Mouse (Mus musculus) MEL (cell line): ENCODE data around the gene Hspa2. TPM values are rescaled to one million over a fixed set of nuclear protein-coding genes. Genes with fewer than 3 reads are reported as not detected.

ENCODE experiments used
- DNase-seq: peaks from one replicate; pipeline ENCODE4 v3.0.0; 2011; ENCODE audit warnings: low read depth, low spot score
- H3K27ac ChIP-seq: 2 replicates; pipeline ENCODE4 v1.5.1; 2012; ENCODE audit warnings: low read depth, mild to moderate bottlenecking, control low read depth, low read length, moderate library complexity; ENCODE audit not compliant: control insufficient read depth
- H3K27me3 ChIP-seq, 2 experiments: fragments of 150-350 bp in 1 of 2; sonication (generic) in 1 of 2; 2 replicates each; pipeline ENCODE4 v1.6.1; 2012; ENCODE audit warnings: low read length in 2 of 2, mild to moderate bottlenecking in 2 of 2, improper control_type of control experiment in 1 of 2, moderate library complexity in 1 of 2; ENCODE audit not compliant: insufficient read depth in 2 of 2, control insufficient read depth in 1 of 2
- H3K36me3 ChIP-seq, 2 experiments: 2 replicates each; pipeline ENCODE4 v1.6.1; 2012 to 2014; ENCODE audit warnings: low read length in 2 of 2, improper control_type of control experiment in 1 of 2, inconsistent platforms in 1 of 2, mild to moderate bottlenecking in 1 of 2; ENCODE audit not compliant: insufficient read depth in 2 of 2, control insufficient read depth in 1 of 2
- H3K4me1 ChIP-seq, 2 experiments: fragments of 150-350 bp in 1 of 2; sonication (generic) in 1 of 2; 2 replicates each; pipeline ENCODE4 v1.6.1; 2012; ENCODE audit warnings: low read length in 2 of 2, improper control_type of control experiment in 1 of 2, mild to moderate bottlenecking in 1 of 2; ENCODE audit not compliant: insufficient read depth in 2 of 2, control insufficient read depth in 1 of 2
- H3K4me3 ChIP-seq, 2 experiments: fragments of 150-350 bp in 1 of 2; sonication (generic) in 1 of 2; 2 replicates each; pipeline ENCODE4 v1.5.1; 2012; ENCODE audit warnings: low read depth in 2 of 2, low read length in 2 of 2, mild to moderate bottlenecking in 2 of 2, moderate library complexity in 2 of 2, control low read depth in 1 of 2, improper control_type of control experiment in 1 of 2; ENCODE audit not compliant: control insufficient read depth in 1 of 2, insufficient read depth in 1 of 2
- H3K79me2 ChIP-seq: 2 replicates; pipeline ENCODE4 v1.6.1; 2012; ENCODE audit warnings: mild to moderate bottlenecking, low read length, moderate library complexity; ENCODE audit not compliant: control insufficient read depth, poor library complexity, insufficient read depth
- H3K9ac ChIP-seq: 2 replicates; pipeline ENCODE4 v1.6.1; 2012; ENCODE audit warnings: low read depth, mild to moderate bottlenecking, control low read depth, low read length, moderate library complexity; ENCODE audit not compliant: control insufficient read depth, poor library complexity, severe bottlenecking
- H3K9me3 ChIP-seq: fragments of 150-350 bp; sonication (generic); replicated peaks from 2 replicates; pipeline ENCODE4 v1.6.1; 2012; ENCODE audit warnings: mild to moderate bottlenecking, low read length, improper control_type of control experiment, moderate library complexity; ENCODE audit not compliant: insufficient read depth
- BHLHE40 ChIP-seq: IDR thresholded peaks from 2 replicates; pipeline ENCODE4 v1.6.1; 2012; ENCODE audit warnings: low read depth, mild to moderate bottlenecking, inconsistent platforms, low read length, improper control_type of control experiment, borderline replicate concordance
- CHD1 ChIP-seq: IDR thresholded peaks from 2 replicates; pipeline ENCODE4 v1.6.1; 2012; ENCODE audit warnings: low read depth, mild to moderate bottlenecking, inconsistent platforms, low read length, improper control_type of control experiment
- CTCF ChIP-seq, 3 experiments: IDR thresholded peaks in 2 of 3; conservative IDR thresholded peaks in 1 of 3; 2 replicates each; pipeline ENCODE4 v1.5.1; 2011 to 2012; ENCODE audit warnings: low read length in 3 of 3, low read depth in 2 of 3, mild to moderate bottlenecking in 2 of 3, improper control_type of control experiment in 1 of 3, inconsistent platforms in 1 of 3, mixed read lengths in 1 of 3, moderate library complexity in 1 of 3; ENCODE audit not compliant: control insufficient read depth in 1 of 3, insufficient read depth in 1 of 3, poor library complexity in 1 of 3, severe bottlenecking in 1 of 3
- E2F4 ChIP-seq: IDR thresholded peaks from 2 replicates; pipeline ENCODE4 v1.6.1; 2011; ENCODE audit warnings: low read depth, low read length, improper control_type of control experiment, borderline replicate concordance
- ELF1 ChIP-seq: IDR thresholded peaks from 2 replicates; pipeline ENCODE4 v1.6.1; 2014; ENCODE audit warnings: low read depth, mild to moderate bottlenecking, inconsistent platforms, low read length, improper control_type of control experiment, moderate library complexity
- EP300 ChIP-seq, 2 experiments: IDR thresholded peaks; 2 replicates each; pipeline ENCODE4 v1.6.1; 2011; ENCODE audit warnings: improper control_type of control experiment in 2 of 2, low read length in 2 of 2, low read depth in 1 of 2, mild to moderate bottlenecking in 1 of 2
- ETS1 ChIP-seq: IDR thresholded peaks from 2 replicates; pipeline ENCODE4 v1.6.1; 2012; ENCODE audit warnings: low read depth, mild to moderate bottlenecking, inconsistent platforms, low read length, improper control_type of control experiment, moderate library complexity
- GATA1 ChIP-seq: IDR thresholded peaks from 2 replicates; pipeline ENCODE4 v1.6.1; 2011; ENCODE audit warnings: low read depth, low read length, improper control_type of control experiment
- HCFC1 ChIP-seq: IDR thresholded peaks from 2 replicates; pipeline ENCODE4 v1.6.1; 2012; ENCODE audit warnings: low read depth, mild to moderate bottlenecking, inconsistent platforms, low read length, improper control_type of control experiment, moderate library complexity
- JUND ChIP-seq: IDR thresholded peaks from 2 replicates; pipeline ENCODE4 v1.6.1; 2011; ENCODE audit warnings: low read depth, mild to moderate bottlenecking, improper control_type of control experiment, low read length
- KAT2A ChIP-seq: conservative IDR thresholded peaks from 2 replicates; pipeline ENCODE4 v1.6.1; 2012; ENCODE audit warnings: low read depth, low read length, improper control_type of control experiment, inconsistent platforms
- MAFK ChIP-seq: IDR thresholded peaks from 2 replicates; pipeline ENCODE4 v1.6.1; 2011; ENCODE audit warnings: low read depth, mild to moderate bottlenecking, low read length, improper control_type of control experiment, borderline replicate concordance
- MAZ ChIP-seq: IDR thresholded peaks from 2 replicates; pipeline ENCODE4 v1.6.1; 2012; ENCODE audit warnings: low read depth, mild to moderate bottlenecking, inconsistent platforms, low read length, improper control_type of control experiment
- MXI1 ChIP-seq: IDR thresholded peaks from 2 replicates; pipeline ENCODE4 v1.6.1; 2011; ENCODE audit warnings: mild to moderate bottlenecking, low read depth, low read length, improper control_type of control experiment
- MYB ChIP-seq: IDR thresholded peaks from 2 replicates; pipeline ENCODE4 v1.6.1; 2011; ENCODE audit warnings: mild to moderate bottlenecking, low read depth, low read length, improper control_type of control experiment
- MYC ChIP-seq: IDR thresholded peaks from 2 replicates; pipeline ENCODE4 v1.6.1; 2011; ENCODE audit warnings: low read depth, mild to moderate bottlenecking, low read length, improper control_type of control experiment, moderate library complexity
- NELFE ChIP-seq: IDR thresholded peaks from 2 replicates; pipeline ENCODE4 v1.6.1; 2011; ENCODE audit warnings: low read depth, low read length, improper control_type of control experiment
- POLR2A ChIP-seq, 2 experiments: IDR thresholded peaks; 2 replicates each; pipeline ENCODE4 v1.6.1; 2011 to 2012; ENCODE audit warnings: low read length in 2 of 2, mild to moderate bottlenecking in 2 of 2, control low read depth in 1 of 2, improper control_type of control experiment in 1 of 2, low read depth in 1 of 2, moderate library complexity in 1 of 2; ENCODE audit not compliant: control insufficient read depth in 1 of 2, insufficient read depth in 1 of 2, poor library complexity in 1 of 2
- SIN3A ChIP-seq: IDR thresholded peaks from 2 replicates; pipeline ENCODE4 v1.6.1; 2012; ENCODE audit warnings: low read length, improper control_type of control experiment, inconsistent platforms
- SMC3 ChIP-seq: IDR thresholded peaks from 2 replicates; pipeline ENCODE4 v1.6.1; 2011; ENCODE audit warnings: low read depth, low read length, improper control_type of control experiment
- TBP ChIP-seq: IDR thresholded peaks from 2 replicates; pipeline ENCODE4 v1.8.0; 2011; ENCODE audit warnings: low read depth, low read length, improper control_type of control experiment
- TCF12 ChIP-seq: IDR thresholded peaks from 2 replicates; pipeline ENCODE4 v1.6.1; 2014; ENCODE audit warnings: low read depth, mild to moderate bottlenecking, inconsistent platforms, low read length, improper control_type of control experiment, moderate library complexity
- USF1 ChIP-seq: IDR thresholded peaks from 2 replicates; pipeline ENCODE4 v1.6.1; 2014; ENCODE audit warnings: low read depth, mild to moderate bottlenecking, inconsistent platforms, low read length, improper control_type of control experiment, moderate library complexity
- ZC3H11A ChIP-seq: IDR thresholded peaks from 2 replicates; pipeline ENCODE4 v1.6.1; 2012; ENCODE audit warnings: low read depth, mild to moderate bottlenecking, inconsistent platforms, low read length, improper control_type of control experiment
- ZKSCAN1 ChIP-seq: IDR thresholded peaks from 2 replicates; pipeline ENCODE4 v1.6.1; 2012; ENCODE audit warnings: low read depth, mild to moderate bottlenecking, inconsistent platforms, low read length, improper control_type of control experiment, moderate library complexity
- polyA plus RNA-seq, 2 experiments: library from polyadenylated mRNA; stranded (reverse) in 1 of 2; unstranded in 1 of 2; fragments of >175 nt in 1 of 2; fragments of >200 nt in 1 of 2; gene quantifications; 2 replicates each; pipeline versions ENCODE4 v1.2.1 to v1.2.4; 2012; ENCODE audit warnings: low replicate concordance in 2 of 2, low read depth in 1 of 2; ENCODE audit not compliant: insufficient read length in 2 of 2, insufficient read depth in 1 of 2, missing spikeins in 1 of 2
- total RNA-seq: library from RNA; depleted of rRNA; stranded (reverse); fragments of 300-350 nt; gene quantifications from 2 replicates; pipeline ENCODE4 v1.2.3, GENCODE M21; 2012

Gene Hspa2
- total and polyA plus RNA-seq, 3 experiments = 6.6 to 9.3 TPM; not detected in 1

DNA sequence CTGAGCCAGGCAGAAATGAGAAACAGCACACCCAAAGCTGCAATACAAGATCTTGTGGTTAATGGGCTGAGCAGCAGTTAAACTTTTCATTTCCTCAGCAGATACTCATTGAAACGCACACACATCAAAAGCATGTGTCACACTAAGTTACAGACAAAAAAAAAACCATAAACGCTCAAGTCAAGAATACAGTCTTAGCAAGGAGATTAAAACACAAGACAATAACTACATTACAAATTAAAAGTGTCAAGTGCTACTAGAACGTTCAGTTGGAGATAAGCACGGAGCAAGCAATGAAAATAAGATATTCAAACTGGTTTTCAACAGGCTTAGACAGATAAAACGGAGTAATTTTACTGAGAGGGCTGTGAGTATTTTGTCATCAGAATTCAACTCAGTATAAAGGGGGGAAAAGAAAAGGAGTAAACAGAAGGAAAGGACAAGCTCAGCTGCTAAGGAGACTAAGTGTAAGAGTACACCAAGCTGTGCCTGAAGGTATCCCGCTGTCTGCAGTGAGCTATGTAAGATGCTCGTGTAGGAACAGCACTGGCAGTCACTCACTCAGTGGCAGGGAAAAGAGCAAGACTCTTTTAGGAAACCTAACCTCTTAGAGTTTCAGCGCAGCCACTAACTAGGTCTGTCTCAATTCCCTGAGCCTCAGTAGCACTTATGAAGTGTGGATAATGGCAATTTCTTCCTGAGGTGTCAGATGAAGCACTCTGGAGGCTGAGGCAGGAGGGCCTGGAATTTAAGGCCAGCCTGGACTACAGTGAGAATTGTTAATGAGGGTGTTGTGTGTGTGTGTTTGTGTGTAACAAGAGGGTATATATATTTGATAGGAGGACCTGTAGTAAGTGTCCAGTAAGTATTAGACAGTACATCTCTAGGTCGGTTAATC is 42.3 kb upstream of the Hspa2 start (continued):
- TF ChIP-seq TCF12 (peak; percentile 93), MAZ (no peak), KAT2A (no peak), HCFC1 (no peak), SMC3 (no peak), ETS1 (peak; percentile 94), JUND (no peak), CTCF (IDR thresholded peaks at IDR 0.05 in 2 of 3, conservative IDR thresholded peaks at IDR 0.05 in 1 of 3; ENCODE audit: control insufficient read depth in 1 of 3, insufficient read depth in 1 of 3, low read depth in 2 of 3, low read length in 3 of 3, poor library complexity in 1 of 3, severe bottlenecking in 1 of 3) (no peak), MXI1 (peak; percentile 87), E2F4 (no peak), BHLHE40 (no peak), MYB (peak; percentile 97), NELFE (peak; percentile 54), EP300 (IDR thresholded peaks at IDR 0.05; ENCODE audit: low read depth in 1 of 2, low read length in 2 of 2) (peak; percentile 95 to 98), ZC3H11A (no peak), MYC (peak; percentile 82), GATA1 (peak; percentile 99), SIN3A (peak; percentile 97), USF1 (no peak), TBP (peak; percentile 97)

- Histone ChIP-seq H3K27me3 (no peaks in the 10 kb centered on the region), H3K9me3 (no peaks in the 10 kb centered on the region), H3K4me1 (peaks cover 33 to 38% of the 10 kb centered on the region in 2 experiments), H3K4me3 (peak overlapping the region; percentile 1 to 50), H3K79me2 (peaks cover 24% of the 10 kb centered on the region), H3K27ac (peak overlapping the region; percentile 98), H3K36me3 (peaks cover 0 to 50% of the 10 kb centered on the region in 2 experiments; a peak in 2 of 4 replicates), H3K9ac (peak overlapping the region; percentile 85)
- DNase-seq = peak; percentile 82
- peak; percentile 5 to 36; a peak in 1 of 4 replicates for TF ChIP-seq POLR2A (IDR thresholded peaks at IDR 0.05; ENCODE audit: control insufficient read depth in 1 of 2, insufficient read depth in 1 of 2, low read depth in 1 of 2, low read length in 2 of 2, poor library complexity in 1 of 2)
- TF ChIP-seq ZKSCAN1 = no peak
- peak; percentile 47; the same call in 1 of the 2 replicates for TF ChIP-seq MYC
- TF ChIP-seq ELF1 = no peak
- TF ChIP-seq MAFK = no peak
- peak; percentile 55; the same call in 1 of the 2 replicates for TF ChIP-seq TBP
- no peak; the same call in 1 of the 2 replicates for TF ChIP-seq JUND
- peak; percentile 13; the same call in 1 of the 2 replicates for TF ChIP-seq MXI1
- no peak for TF ChIP-seq MYB
- peak; percentile 47 for TF ChIP-seq CHD1
Measured at GRCm38 (mm10) chr12:76362303-76362676, 41.7 kb upstream of the Hspa2 start.
